In the genomic region with DNA sequence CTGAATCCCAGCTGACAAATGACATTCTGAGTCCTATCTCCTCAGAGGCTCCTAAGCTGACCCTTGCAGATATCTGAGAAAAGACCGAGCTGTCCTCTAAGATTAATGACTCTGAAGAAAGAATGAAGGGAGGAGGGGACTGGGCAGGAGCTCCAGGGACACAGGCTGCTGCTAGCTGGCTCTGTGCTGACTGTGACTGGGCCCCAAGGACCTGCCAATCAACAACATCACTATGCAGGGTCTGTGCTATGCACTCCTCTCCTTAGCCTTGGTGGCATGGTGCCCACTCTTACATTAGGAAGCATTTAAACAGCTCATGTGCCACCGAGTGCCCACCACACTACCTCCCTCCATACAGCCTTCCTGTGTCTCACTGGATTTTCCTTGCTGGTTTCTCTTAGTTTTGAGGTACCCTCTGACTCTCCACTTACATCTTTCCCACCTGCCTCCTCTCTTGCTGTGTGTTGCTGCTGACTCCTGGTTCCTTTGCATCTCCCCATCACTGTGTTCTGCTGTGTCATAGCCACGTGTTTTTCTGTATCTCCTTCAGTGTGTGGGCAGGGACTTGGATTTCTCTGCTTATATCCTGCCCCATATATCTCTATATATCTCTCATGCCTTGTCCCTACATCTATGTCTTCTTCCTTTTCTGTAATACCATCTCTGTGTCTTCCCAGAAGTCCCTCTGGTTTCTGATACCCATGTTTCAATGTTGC, we compare ENCODE assay signal across 18 mouse cellular contexts.
DNase-seq lines count a peak whose midpoint lies in the region; ATAC-seq and TF ChIP-seq lines count a peak whose summit lies in the region.
"Had no signal": no experiment of that assay in that cellular context is flagged by ENCODE, and none has a peak within 500 bp of the region (broad histone marks: within the 10 kb centered on the region; RNA-seq: fewer than 3 reads in every experiment).

No protein-coding gene starts in this region.

- H3K9me3 ChIP-seq in heart, embryonic 13.5 days = no peaks in the 10 kb centered on the region
- no peaks in the 10 kb centered on the region for H3K9me3 ChIP-seq in hindbrain, embryonic 12.5 days (replicated peaks)
- no peaks in the 10 kb centered on the region for H3K9me3 ChIP-seq in neural tube, embryonic 13.5 days
- H3K9me3 ChIP-seq: embryonic facial prominence, embryonic 13.5 days; liver, embryonic 12.5 days; lung, embryonic 15.5 days had no signal

- H3K4me1 ChIP-seq in heart, embryonic 13.5 days = peaks cover 9% of the 10 kb centered on the region
- H3K4me1 ChIP-seq in heart, adult 2 months (ENCODE audit: control insufficient read depth, insufficient read depth, low read length) = no peaks in the 10 kb centered on the region
- H3K4me1 ChIP-seq in hindbrain, embryonic 12.5 days = peaks cover 7% of the 10 kb centered on the region
- no peaks in the 10 kb centered on the region for H3K4me1 ChIP-seq in neural tube, embryonic 13.5 days (replicated peaks)
- H3K4me1 ChIP-seq: embryonic facial prominence, embryonic 13.5 days; liver, embryonic 12.5 days; lung, embryonic 15.5 days had no signal

- TF ChIP-seq EP300 in heart, adult 2 months (IDR thresholded peaks at IDR 0.05; ENCODE audit: insufficient read depth, low read depth, low read length) = no peak

- peak overlapping the region; percentile 7; the same call in 1 of the 2 replicates for H3K9ac ChIP-seq in heart, embryonic 13.5 days
- no peak overlapping the region for H3K9ac ChIP-seq in heart, adult 2 months (ENCODE audit: low read depth, low read length)
- no peak overlapping the region for H3K9ac ChIP-seq in hindbrain, embryonic 12.5 days
- no peak overlapping the region for H3K9ac ChIP-seq in neural tube, embryonic 13.5 days
- H3K9ac ChIP-seq: embryonic facial prominence, embryonic 13.5 days; liver, embryonic 12.5 days; lung, embryonic 15.5 days had no signal

- intact Hi-C loops in heart, adult 2 months (cut with DNase I) = no loop called here

- no peaks in the 10 kb centered on the region for H3K36me3 ChIP-seq in heart, embryonic 13.5 days
- no peaks in the 10 kb centered on the region for H3K36me3 ChIP-seq in heart, adult 2 months (ENCODE audit: control insufficient read depth, insufficient read depth, low read length)
- H3K36me3 ChIP-seq in hindbrain, embryonic 12.5 days = no peaks in the 10 kb centered on the region
- no peaks in the 10 kb centered on the region for H3K36me3 ChIP-seq in neural tube, embryonic 13.5 days
- H3K36me3 ChIP-seq: embryonic facial prominence, embryonic 13.5 days; G1E; liver, embryonic 12.5 days; lung, embryonic 15.5 days had no signal

- TF ChIP-seq POLR2A in heart, adult 2 months (IDR thresholded peaks at IDR 0.05; ENCODE audit: insufficient read depth, low read depth, low read length) = no peak

- H3K27me3 ChIP-seq in heart, embryonic 13.5 days (replicated peaks) = no peaks in the 10 kb centered on the region
- H3K27me3 ChIP-seq in heart, adult 2 months (ENCODE audit: control insufficient read depth, insufficient read depth, low read length) = no peaks in the 10 kb centered on the region
- no peaks in the 10 kb centered on the region for H3K27me3 ChIP-seq in hindbrain, embryonic 12.5 days
- H3K27me3 ChIP-seq in neural tube, embryonic 13.5 days = no peaks in the 10 kb centered on the region; the same call in 1 of the 2 replicates
- H3K27me3 ChIP-seq: embryonic facial prominence, embryonic 13.5 days; liver, embryonic 12.5 days; lung, embryonic 15.5 days had no signal

- no peaks in the 10 kb centered on the region for H3K79me2 ChIP-seq in heart, adult 2 months (replicated peaks; ENCODE audit: control insufficient read depth, insufficient read depth, low read length)

- H3K4me2 ChIP-seq in heart, embryonic 13.5 days = no peak overlapping the region
- H3K4me2 ChIP-seq in hindbrain, embryonic 12.5 days (replicated peaks) = no peak overlapping the region
- H3K4me2 ChIP-seq in neural tube, embryonic 13.5 days = no peak overlapping the region
- H3K4me2 ChIP-seq: embryonic facial prominence, embryonic 13.5 days; liver, embryonic 12.5 days; lung, embryonic 15.5 days had no signal

- TF ChIP-seq CTCF in heart, adult 2 months (IDR thresholded peaks at IDR 0.05) = no peak

- H3K4me3 ChIP-seq in heart, embryonic 13.5 days = no peak overlapping the region
- no peak overlapping the region for H3K4me3 ChIP-seq in heart, adult 2 months
- H3K4me3 ChIP-seq in hindbrain, embryonic 12.5 days = no peak overlapping the region
- H3K4me3 ChIP-seq in neural tube, embryonic 13.5 days = no peak overlapping the region
- H3K4me3 ChIP-seq: embryonic facial prominence, embryonic 13.5 days; liver, embryonic 12.5 days; lung, embryonic 15.5 days had no signal

- ATAC-seq in heart, embryonic 13.5 days (ENCODE audit: extremely low read depth, insufficient number of reproducible peaks, low FRiP score, low TSS enrichment) = no peak
- peak; percentile 73 for ATAC-seq in hindbrain, embryonic 12.5 days (ENCODE audit: low FRiP score)
- ATAC-seq in neural tube, embryonic 13.5 days (ENCODE audit: low read depth) = peak; percentile 47; the same call in 1 of the 2 replicates
- ATAC-seq: liver, embryonic 12.5 days had no signal

- WGBS in heart, embryonic 13.5 days = 33% methylated on average over 3 of the region's 3 CpGs
- 42% methylated on average over 3 of the region's 3 CpGs for WGBS in heart, adult 2 months
- WGBS in hindbrain, embryonic 12.5 days = 36% methylated on average over 3 of the region's 3 CpGs
- WGBS in neural tube, embryonic 13.5 days = 48% methylated on average over 3 of the region's 3 CpGs

- H3K27ac ChIP-seq in heart, embryonic 13.5 days (replicated peaks) = no peak overlapping the region
- H3K27ac ChIP-seq in heart, adult 2 months = no peak overlapping the region
- no peak overlapping the region for H3K27ac ChIP-seq in hindbrain, embryonic 12.5 days
- H3K27ac ChIP-seq in neural tube, embryonic 13.5 days (replicated peaks) = no peak overlapping the region
- H3K27ac ChIP-seq: embryonic facial prominence, embryonic 13.5 days; liver, embryonic 12.5 days; lung, embryonic 15.5 days had no signal

- no peak for DNase-seq in heart, adult 2 months
- DNase-seq in retina, postnatal 1 day = peak; percentile 11
- no peak for DNase-seq in retina, embryonic 14.5 days (ENCODE audit: low spot score)
- DNase-seq in ovary, postnatal 10 days (ENCODE audit: low spot score) = no peak
- DNase-seq: cerebellum, postnatal 10 days; heart, adult 18-20 months; heart, postnatal 4 days; kidney, adult 18-20 months; kidney, postnatal 4 days; left cerebral cortex, postnatal 4 days; thymus, postnatal 25 days had no signal
